Mouse (Mus musculus): Measurements from ENCODE around the gene Chrnb1. TPM values are rescaled to one million over a fixed set of nuclear protein-coding genes. Genes with fewer than 3 reads are reported as not detected.

Chrnb1 gene
- total and polyA plus RNA-seq, 3 experiments = 0.31 to 1.6 TPM; not detected in 1

GRCm38 (mm10) chr11:69776488-69776887 is 19.3 kb downstream of the Chrnb1 start:
- Histone ChIP-seq H3K9me3 (replicated peaks; ENCODE audit: insufficient read depth, low read length) (no peaks in the 10 kb centered on the region), H3K4me3 (ENCODE audit: control insufficient read depth in 1 of 2, insufficient read depth in 1 of 2, low read depth in 2 of 2, low read length in 2 of 2) (no peak overlapping the region), H3K9ac (ENCODE audit: control insufficient read depth, low read depth, low read length, poor library complexity, severe bottlenecking) (no peak overlapping the region), H3K79me2 (ENCODE audit: control insufficient read depth, insufficient read depth, low read length, poor library complexity) (no peaks in the 10 kb centered on the region), H3K4me1 (ENCODE audit: control insufficient read depth in 1 of 2, insufficient read depth in 2 of 2, low read length in 2 of 2) (no peaks in the 10 kb centered on the region), H3K27me3 (ENCODE audit: control insufficient read depth in 1 of 2, insufficient read depth in 2 of 2, low read length in 2 of 2) (no peaks in the 10 kb centered on the region), H3K36me3 (ENCODE audit: control insufficient read depth in 1 of 2, insufficient read depth in 2 of 2, low read length in 2 of 2) (no peaks in the 10 kb centered on the region), H3K27ac (ENCODE audit: control insufficient read depth, low read depth, low read length) (no peak overlapping the region)
- no peak for DNase-seq (ENCODE audit: low read depth, low spot score)
- TF ChIP-seq EP300 (IDR thresholded peaks at IDR 0.05; ENCODE audit: low read depth in 1 of 2, low read length in 2 of 2) (no peak), MAZ (IDR thresholded peaks at IDR 0.05; ENCODE audit: low read depth, low read length) (no peak), POLR2A (IDR thresholded peaks at IDR 0.05; ENCODE audit: control insufficient read depth in 1 of 2, insufficient read depth in 1 of 2, low read depth in 1 of 2, low read length in 2 of 2, poor library complexity in 1 of 2) (no peak)

GRCm38 (mm10) chr11:69775716-69776115 is 20.0 kb downstream of the Chrnb1 start:
- Histone ChIP-seq H3K27me3 (ENCODE audit: control insufficient read depth in 1 of 2, insufficient read depth in 2 of 2, low read length in 2 of 2) (no peaks in the 10 kb centered on the region), H3K27ac (ENCODE audit: control insufficient read depth, low read depth, low read length) (no peak overlapping the region), H3K36me3 (ENCODE audit: control insufficient read depth in 1 of 2, insufficient read depth in 2 of 2, low read length in 2 of 2) (no peaks in the 10 kb centered on the region), H3K79me2 (ENCODE audit: control insufficient read depth, insufficient read depth, low read length, poor library complexity) (no peaks in the 10 kb centered on the region), H3K4me3 (ENCODE audit: control insufficient read depth in 1 of 2, insufficient read depth in 1 of 2, low read depth in 2 of 2, low read length in 2 of 2) (no peak overlapping the region), H3K9ac (ENCODE audit: control insufficient read depth, low read depth, low read length, poor library complexity, severe bottlenecking) (no peak overlapping the region), H3K9me3 (replicated peaks; ENCODE audit: insufficient read depth, low read length) (no peaks in the 10 kb centered on the region), H3K4me1 (ENCODE audit: control insufficient read depth in 1 of 2, insufficient read depth in 2 of 2, low read length in 2 of 2) (no peaks in the 10 kb centered on the region)
- TF ChIP-seq MAX (IDR thresholded peaks at IDR 0.05; ENCODE audit: low read length) (no peak), TCF12 (IDR thresholded peaks at IDR 0.05; ENCODE audit: low read depth, low read length) (no peak), GABPA (IDR thresholded peaks at IDR 0.05; ENCODE audit: low read depth, low read length) (no peak), RAD21 (IDR thresholded peaks at IDR 0.05; ENCODE audit: low read depth, low read length) (no peak), MYC (IDR thresholded peaks at IDR 0.05; ENCODE audit: low read depth, low read length) (no peak)
- DNase-seq (ENCODE audit: low read depth, low spot score) = no peak

- H3K9ac ChIP-seq (ENCODE audit: control insufficient read depth, low read depth, low read length, poor library complexity, severe bottlenecking) = no peak overlapping the region
- no peak for DNase-seq (ENCODE audit: low read depth, low spot score)
- H3K4me1 ChIP-seq (ENCODE audit: control insufficient read depth in 1 of 2, insufficient read depth in 2 of 2, low read length in 2 of 2) = no peaks in the 10 kb centered on the region
- H3K79me2 ChIP-seq (ENCODE audit: control insufficient read depth, insufficient read depth, low read length, poor library complexity) = no peaks in the 10 kb centered on the region
- H3K27me3 ChIP-seq (ENCODE audit: control insufficient read depth in 1 of 2, insufficient read depth in 2 of 2, low read length in 2 of 2) = no peaks in the 10 kb centered on the region
- no peaks in the 10 kb centered on the region for H3K9me3 ChIP-seq (replicated peaks; ENCODE audit: insufficient read depth, low read length)
- no peak overlapping the region for H3K4me3 ChIP-seq (ENCODE audit: control insufficient read depth in 1 of 2, insufficient read depth in 1 of 2, low read depth in 2 of 2, low read length in 2 of 2)
- no peak for TF ChIP-seq GABPA (IDR thresholded peaks at IDR 0.05; ENCODE audit: low read depth, low read length)
- TF ChIP-seq USF2 (IDR thresholded peaks at IDR 0.05; ENCODE audit: borderline replicate concordance in 1 of 2, insufficient read depth in 1 of 2, low read depth in 1 of 2, low read length in 2 of 2) = no peak
- TF ChIP-seq MYB (IDR thresholded peaks at IDR 0.05; ENCODE audit: low read depth, low read length) = no peak
- no peak for TF ChIP-seq NELFE (IDR thresholded peaks at IDR 0.05; ENCODE audit: low read depth, low read length)
- no peak for TF ChIP-seq ZNF384 (IDR thresholded peaks at IDR 0.05; ENCODE audit: low read depth, low read length)
- no peak for TF ChIP-seq MEF2A (IDR thresholded peaks at IDR 0.05; ENCODE audit: extremely low read depth, insufficient replicate concordance, low read depth, low read length, poor library complexity, severe bottlenecking)
- TF ChIP-seq ZMIZ1 (IDR thresholded peaks at IDR 0.05; ENCODE audit: low read depth, low read length) = no peak
- no peak for TF ChIP-seq NRF1 (IDR thresholded peaks at IDR 0.05; ENCODE audit: insufficient read depth, low read depth, low read length, poor library complexity, severe bottlenecking)
- no peak for TF ChIP-seq USF1 (IDR thresholded peaks at IDR 0.05; ENCODE audit: low read depth, low read length)
- TF ChIP-seq ZC3H11A (IDR thresholded peaks at IDR 0.05; ENCODE audit: low read depth, low read length) = no peak
- TF ChIP-seq TAL1 (IDR thresholded peaks at IDR 0.05; ENCODE audit: low read length) = no peak
- no peak for TF ChIP-seq ZKSCAN1 (IDR thresholded peaks at IDR 0.05; ENCODE audit: low read depth, low read length)
- TF ChIP-seq ELF1 (IDR thresholded peaks at IDR 0.05; ENCODE audit: low read depth, low read length) = no peak
- TF ChIP-seq POLR2AphosphoS2 (IDR thresholded peaks at IDR 0.05; ENCODE audit: low read length) = no peak
- no peak for TF ChIP-seq E2F4 (IDR thresholded peaks at IDR 0.05; ENCODE audit: borderline replicate concordance, low read depth, low read length)
- no peak for TF ChIP-seq MXI1 (IDR thresholded peaks at IDR 0.05; ENCODE audit: low read depth, low read length)
- TF ChIP-seq MAFK (IDR thresholded peaks at IDR 0.05; ENCODE audit: borderline replicate concordance, low read depth, low read length) = no peak
- no peak for TF ChIP-seq CHD2 (IDR thresholded peaks at IDR 0.05; ENCODE audit: low read length)
- TF ChIP-seq SIN3A (IDR thresholded peaks at IDR 0.05; ENCODE audit: low read length) = no peak
- no peak overlapping the region for H3K27ac ChIP-seq (ENCODE audit: control insufficient read depth, low read depth, low read length)
- no peaks in the 10 kb centered on the region for H3K36me3 ChIP-seq (ENCODE audit: control insufficient read depth in 1 of 2, insufficient read depth in 2 of 2, low read length in 2 of 2)
Measured at GRCm38 (mm10) chr11:69774961-69775360, 20.8 kb downstream of the Chrnb1 start.
